Comparison of ENCODE assay signal across 7 mouse cellular contexts in the genomic region with DNA sequence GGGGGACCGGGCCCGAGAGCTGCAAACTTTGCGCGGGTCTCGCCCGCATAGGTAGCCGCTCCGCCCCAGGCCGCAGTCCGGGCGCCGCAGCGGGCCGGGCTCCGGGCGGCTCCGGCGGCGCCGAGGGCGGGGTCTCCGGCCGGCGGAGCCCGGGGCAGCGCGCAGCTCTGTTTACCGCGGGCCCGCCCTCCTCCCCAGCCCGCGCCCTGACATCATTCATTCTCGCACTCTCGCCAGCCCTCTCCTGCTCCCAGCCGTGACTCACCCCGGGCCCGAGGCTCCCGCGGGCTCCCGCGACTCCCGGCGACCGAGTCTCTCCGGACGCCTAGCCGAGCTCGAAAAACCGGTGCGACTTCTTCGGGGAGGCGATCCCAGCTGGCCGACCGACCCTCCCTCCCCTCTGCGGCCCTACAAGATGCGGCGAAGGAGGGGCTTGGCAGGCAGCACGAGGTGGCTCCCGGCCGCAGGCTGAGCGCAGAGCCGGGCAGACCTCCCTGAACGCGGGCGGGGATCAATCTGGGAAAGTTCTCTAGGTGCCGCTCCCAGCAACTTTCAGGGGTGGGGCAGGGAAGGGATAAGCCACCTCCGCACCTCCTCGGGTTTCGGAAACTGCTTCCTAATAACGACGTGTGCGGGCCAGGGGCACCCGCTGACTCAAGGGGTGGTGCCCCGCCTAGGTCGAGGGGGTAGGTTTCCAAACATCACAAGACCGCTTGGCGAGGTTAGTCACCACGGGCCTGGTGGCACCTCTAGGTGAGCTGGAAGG. TPM values are rescaled to one million over a fixed set of nuclear protein-coding genes. Genes with fewer than 3 reads are reported as not detected.
A peak's percentile ranks its signal among the peaks of the same experiment; 100 is the strongest.
DNase-seq lines count a peak whose midpoint lies in the region; ATAC-seq and TF ChIP-seq lines count a peak whose summit lies in the region.

No protein-coding gene starts in this region.

- under 1% methylated on average over 75 of the region's 78 CpGs for WGBS in intestine, embryonic 16.5 days
- under 1% methylated on average over 59 of the region's 78 CpGs for WGBS in limb, embryonic 11.5 days
- WGBS in midbrain, embryonic 11.5 days, result under 1% methylated on average over 68 of the region's 78 CpGs

- H3K36me3 ChIP-seq in intestine, embryonic 16.5 days (ENCODE audit: control insufficient read depth, insufficient read depth, low read length), result no peaks in the 10 kb centered on the region
- no peaks in the 10 kb centered on the region for H3K36me3 ChIP-seq in limb, embryonic 11.5 days (ENCODE audit: control insufficient read depth, insufficient read depth, low read length)
- no peaks in the 10 kb centered on the region for H3K36me3 ChIP-seq in midbrain, embryonic 11.5 days (ENCODE audit: control insufficient read depth, insufficient read depth, low read length)

- H3K4me2 ChIP-seq in intestine, embryonic 16.5 days (ENCODE audit: low read depth, low read length), result peak overlapping the region; percentile 93
- peak overlapping the region; percentile 97 for H3K4me2 ChIP-seq in limb, embryonic 11.5 days (ENCODE audit: low read depth, severe bottlenecking)
- peak overlapping the region; percentile 95 for H3K4me2 ChIP-seq in midbrain, embryonic 11.5 days

- 0 out of 2 replicates have a peak, but pooled peaks cover 3% of the 10 kb centered on the region for H3K27me3 ChIP-seq in intestine, embryonic 16.5 days (replicated peaks; ENCODE audit: control insufficient read depth, insufficient read depth, low read length)
- peaks cover 3% of the 10 kb centered on the region; the same call in 1 of the 2 replicates for H3K27me3 ChIP-seq in limb, embryonic 11.5 days (ENCODE audit: control insufficient read depth, insufficient read depth, low read length)
- H3K27me3 ChIP-seq in midbrain, embryonic 11.5 days (ENCODE audit: control insufficient read depth, insufficient read depth, low read length), result peaks cover 30% of the 10 kb centered on the region

- no peaks in the 10 kb centered on the region for H3K9me3 ChIP-seq in intestine, embryonic 16.5 days (ENCODE audit: control insufficient read depth, low read length)
- H3K9me3 ChIP-seq in limb, embryonic 11.5 days (ENCODE audit: control insufficient read depth, low read length), result no peaks in the 10 kb centered on the region
- no peaks in the 10 kb centered on the region for H3K9me3 ChIP-seq in midbrain, embryonic 11.5 days (ENCODE audit: control insufficient read depth, low read length)

- no peak for TF ChIP-seq CTCF in cortical plate, adult 2 months (IDR thresholded peaks at IDR 0.05; ENCODE audit: extremely low read depth, insufficient read depth, low read length)

- no peak for TF ChIP-seq POLR2A in cortical plate, adult 2 months (IDR thresholded peaks at IDR 0.05; ENCODE audit: extremely low read depth, insufficient read depth, low read length)

- peak overlapping the region; percentile 91 for H3K4me3 ChIP-seq in cortical plate, adult 2 months (ENCODE audit: insufficient read depth, low read length)
- peak overlapping the region; percentile 77 for H3K4me3 ChIP-seq in intestine, embryonic 16.5 days (ENCODE audit: low read length)
- peak overlapping the region; percentile 64 for H3K4me3 ChIP-seq in limb, embryonic 11.5 days (ENCODE audit: low read depth, low read length)
- H3K4me3 ChIP-seq in midbrain, embryonic 11.5 days (ENCODE audit: low read depth, low read length), result peak overlapping the region; percentile 76

- no peaks in the 10 kb centered on the region for H3K4me1 ChIP-seq in cortical plate, adult 2 months (ENCODE audit: control insufficient read depth, insufficient read depth, low read length)
- peaks cover 7% of the 10 kb centered on the region; the same call in 1 of the 2 replicates for H3K4me1 ChIP-seq in intestine, embryonic 16.5 days (ENCODE audit: control insufficient read depth, insufficient read depth, low read length)
- no peaks in the 10 kb centered on the region for H3K4me1 ChIP-seq in limb, embryonic 11.5 days (ENCODE audit: control insufficient read depth, insufficient read depth, low read length)
- H3K4me1 ChIP-seq in midbrain, embryonic 11.5 days (ENCODE audit: control insufficient read depth, insufficient read depth, low read length), result peaks cover 8% of the 10 kb centered on the region

- peak; percentile 93 for ATAC-seq in intestine, embryonic 16.5 days
- ATAC-seq in limb, embryonic 11.5 days (ENCODE audit: insufficient number of reproducible peaks, low FRiP score, low TSS enrichment, low read depth), result peak; percentile 78
- peak; percentile 93 for ATAC-seq in midbrain, embryonic 11.5 days (ENCODE audit: low FRiP score)

- H3K27ac ChIP-seq in cortical plate, adult 2 months (ENCODE audit: insufficient read depth, low read length), result peak overlapping the region; percentile 48
- H3K27ac ChIP-seq in intestine, embryonic 16.5 days (ENCODE audit: low read length), result peak overlapping the region; percentile 96
- H3K27ac ChIP-seq in limb, embryonic 11.5 days (replicated peaks; ENCODE audit: low read depth, low read length), result no peak overlapping the region
- no peak overlapping the region for H3K27ac ChIP-seq in midbrain, embryonic 11.5 days (ENCODE audit: low read depth, low read length)

- H3K9ac ChIP-seq in intestine, embryonic 16.5 days (ENCODE audit: low read depth, low read length), result peak overlapping the region; percentile 86
- peak overlapping the region; percentile 66 for H3K9ac ChIP-seq in limb, embryonic 11.5 days (ENCODE audit: low read length)
- H3K9ac ChIP-seq in midbrain, embryonic 11.5 days (ENCODE audit: low read length), result peak overlapping the region; percentile 69

- peak; percentile 84 for DNase-seq in adrenal gland, postnatal 10 days
- DNase-seq in gastrocnemius, postnatal 4 days (ENCODE audit: low spot score in 2 of 2), result peak; percentile 61 to 76
- DNase-seq in limb, embryonic 11.5 days (ENCODE audit: low spot score), result peak; percentile 80
- DNase-seq in midbrain, embryonic 11.5 days (ENCODE audit: low spot score, missing footprints), result peak; percentile 95
- peak; percentile 71 for DNase-seq in skeletal muscle tissue, adult 2 months (ENCODE audit: low read depth, low spot score)

RNA-seq across cellular contexts. Expression of gene Sgms2, which starts 0.9 kb away (rescaled TPM):
- total RNA-seq in adrenal gland, postnatal 10 days (2021), result 10 to 100 TPM in 1 of 2 experiments, 1 to 10 TPM in 1; 5.4 to 13.8 TPM
- polyA plus RNA-seq in cortical plate, adult 2 months (2012; rRNA removed), result 1.3 and 1.7 TPM in 2 replicates
- 10 to 100 TPM in 1 of 2 experiments, 1 to 10 TPM in 1; 8.1 to 10.5 TPM for total RNA-seq in gastrocnemius, postnatal 4 days (2021)
- polyA plus RNA-seq in intestine, embryonic 16.5 days (2015; fragmentation: Nextera tagmentation; extraction: Ambion mirVana), result 18.4 and 19.9 TPM in 2 replicates
- polyA plus RNA-seq in limb, embryonic 11.5 days (2014; fragmentation: Nextera tagmentation; extraction: Ambion mirVana), result 1.5 and 3.0 TPM in 2 replicates
- 0.70 and 1.1 TPM in 2 replicates for polyA plus RNA-seq in midbrain, embryonic 11.5 days (2014; fragmentation: Nextera tagmentation; extraction: Ambion mirVana)

Comparison
In these comparisons a context has a peak if more than half of its experiments do, and no peak if none do; other contexts are left out.
1. H3K27ac ChIP-seq: peak in cortical plate, adult 2 months (single experiment) and intestine, embryonic 16.5 days (single experiment); none in limb, embryonic 11.5 days (single experiment) and midbrain, embryonic 11.5 days (single experiment).
2. Peak in every context shown above with its lines, with median percentiles within 50 percentile points of each other: DNase-seq, H3K4me3 ChIP-seq, ATAC-seq, H3K4me2 ChIP-seq and H3K9ac ChIP-seq.